Mouse (Mus musculus) stomach, embryonic 16.5 days (tissue): ENCODE measurements around the gene Ttc8. TPM values are rescaled to one million over a fixed set of nuclear protein-coding genes. Genes with fewer than 3 reads are reported as not detected.
"Not testable (repeated sequence)": the region's sequence is repeated elsewhere in the genome, so short reads cannot be mapped to it uniquely, and the experiment has no call there.

Source experiments
- ATAC-seq: fragments of 200-750 bp; cut with Nextera tagmentation; 2 replicates; pipeline ENCODE4 v1.8.0; 2017; ENCODE audit warnings: moderate number of reproducible peaks, moderate TSS enrichment; ENCODE audit not compliant: insufficient read depth, low FRiP score
- H3K27ac ChIP-seq: fragments of 300-500 bp; sonication (generic); 2 replicates; pipeline ENCODE4 v1.5.1; 2014; ENCODE audit warnings: low read length
- H3K27me3 ChIP-seq: fragments of 300-500 bp; sonication (generic); 2 replicates; pipeline ENCODE4 v1.6.1; 2014; ENCODE audit warnings: low read length, control low read depth, mixed read lengths; ENCODE audit not compliant: control insufficient read depth, insufficient read depth
- H3K36me3 ChIP-seq: fragments of 300-500 bp; sonication (generic); 2 replicates; pipeline ENCODE4 v1.6.1; 2014; ENCODE audit warnings: low read length; ENCODE audit not compliant: control insufficient read depth, insufficient read depth
- H3K4me1 ChIP-seq: fragments of 300-500 bp; sonication (generic); 2 replicates; pipeline ENCODE4 v1.6.1; 2014; ENCODE audit warnings: low read length, control low read depth, mixed read lengths; ENCODE audit not compliant: control insufficient read depth, insufficient read depth
- H3K4me2 ChIP-seq: fragments of 300-500 bp; sonication (generic); 2 replicates; pipeline ENCODE4 v1.6.1; 2014; ENCODE audit warnings: low read depth, low read length, mixed read lengths
- H3K4me3 ChIP-seq: fragments of 300-500 bp; sonication (generic); replicated peaks from 2 replicates; pipeline ENCODE4 v1.5.1; 2014; ENCODE audit warnings: mild to moderate bottlenecking, low read length
- H3K9ac ChIP-seq: fragments of 300-500 bp; sonication (generic); 2 replicates; pipeline ENCODE4 v1.6.1; 2014; ENCODE audit warnings: low read length
- H3K9me3 ChIP-seq: fragments of 300-500 bp; sonication (generic); replicated peaks from 2 replicates; pipeline ENCODE4 v1.6.1; 2016; ENCODE audit warnings: low read length, control low read depth; ENCODE audit not compliant: control insufficient read depth
- WGBS: fragments of 180-500 bp; shearing (Covaris S2); extraction: QIAGEN DNeasy Blood & Tissue Kit; methylation state at CpG from one replicate; pipeline ENCODE4 v1.1.7; 2014; 5-methylcytosine and 5-hydroxymethylcytosine counted together
- polyA plus RNA-seq: library from polyadenylated mRNA; unstranded; fragments of >200 nt; fragmentation: Nextera tagmentation; extraction: Ambion mirVana; gene quantifications from 2 replicates; pipeline ENCODE4 v1.2.1, GENCODE M21; 2015

Ttc8 gene
- polyA plus RNA-seq, 1 experiment from 2014 or later, result 22.8 TPM

- WGBS, result 1% methylated on average over 78 of the region's 101 CpGs
These were observed 19.2 kb upstream of the Ttc8 start, which contains the start of gene Eml5 for GRCm38 (mm10) chr12:98900881-98901801. TSS of gene Eml5 (minus strand) at chr12:98901484.

GRCm38 (mm10) chr12:98905466-98905865 is 14.9 kb upstream of the Ttc8 start:
- H3K9me3 ChIP-seq, result no peaks in the 10 kb centered on the region
- no peak overlapping the region for H3K9ac ChIP-seq
- 72% methylated on average over 5 of the region's 5 CpGs for WGBS
- H3K4me3 ChIP-seq, result no peak overlapping the region
- no peaks in the 10 kb centered on the region for H3K36me3 ChIP-seq
- no peaks in the 10 kb centered on the region for H3K27me3 ChIP-seq
- no peak overlapping the region for H3K4me2 ChIP-seq
- no peak overlapping the region for H3K27ac ChIP-seq
- no peak for ATAC-seq
- no peaks in the 10 kb centered on the region for H3K4me1 ChIP-seq

More at GRCm38 (mm10) chr12:98900881-98901801, 19.2 kb upstream of the Ttc8 start, which contains the start of gene Eml5:
- Histone ChIP-seq H3K9me3 (no peaks in the 10 kb centered on the region), H3K27ac (no peak within 1 kb of the TSS), H3K36me3 (no peaks in the 10 kb centered on the region), H3K9ac (peak within 1 kb of the TSS; percentile 70), H3K4me1 (no peaks in the 10 kb centered on the region), H3K4me3 (peak within 1 kb of the TSS; percentile 75), H3K4me2 (peak within 1 kb of the TSS; percentile 83), H3K27me3 (0 out of 2 replicates have a peak, but pooled peaks cover 5% of the 10 kb centered on the region)
- peak; percentile 95 for ATAC-seq

- no peaks in the 10 kb centered on the region for H3K9me3 ChIP-seq
- no peak overlapping the region for H3K4me3 ChIP-seq
- no peak for ATAC-seq
- H3K4me2 ChIP-seq, result no peak overlapping the region
- H3K4me1 ChIP-seq, result no peaks in the 10 kb centered on the region
- 62% methylated on average over 9 of the region's 9 CpGs for WGBS
- no peaks in the 10 kb centered on the region for H3K36me3 ChIP-seq
- H3K9ac ChIP-seq, result no peak overlapping the region
- H3K27me3 ChIP-seq, result no peaks in the 10 kb centered on the region
- H3K27ac ChIP-seq, result no peak overlapping the region
These were observed 10.3 kb upstream of the Ttc8 start for GRCm38 (mm10) chr12:98910096-98910495.

GRCm38 (mm10) chr12:98931174-98931573 is 10.8 kb downstream of the Ttc8 start:
- 91% methylated on average over 4 of the region's 4 CpGs for WGBS
- Histone ChIP-seq H3K4me2 (no peak overlapping the region), H3K4me1 (no peaks in the 10 kb centered on the region), H3K27me3 (no peaks in the 10 kb centered on the region), H3K27ac (no peak overlapping the region), H3K4me3 (no peak overlapping the region), H3K36me3 (no peaks in the 10 kb centered on the region), H3K9ac (no peak overlapping the region), H3K9me3 (no peaks in the 10 kb centered on the region)
- no peak for ATAC-seq

GRCm38 (mm10) chr12:98932441-98932840 is 12.1 kb downstream of the Ttc8 start:
- H3K9me3 ChIP-seq, result no peaks in the 10 kb centered on the region
- H3K9ac ChIP-seq, result no peak overlapping the region
- 85% methylated on average over 4 of the region's 4 CpGs for WGBS
- H3K36me3 ChIP-seq, result no peaks in the 10 kb centered on the region
- no peaks in the 10 kb centered on the region for H3K4me1 ChIP-seq
- no peak overlapping the region for H3K4me2 ChIP-seq
- H3K27ac ChIP-seq, result no peak overlapping the region
- no peak for ATAC-seq
- no peak overlapping the region for H3K4me3 ChIP-seq
- no peaks in the 10 kb centered on the region for H3K27me3 ChIP-seq

GRCm38 (mm10) chr12:98932856-98933255 is 12.5 kb downstream of the Ttc8 start:
- H3K4me3 ChIP-seq, result no peak overlapping the region
- 85% methylated on average over 1 of the region's 1 CpGs for WGBS
- H3K4me1 ChIP-seq, result no peaks in the 10 kb centered on the region
- no peak overlapping the region for H3K9ac ChIP-seq
- no peak for ATAC-seq
- no peaks in the 10 kb centered on the region for H3K36me3 ChIP-seq
- H3K4me2 ChIP-seq, result no peak overlapping the region
- H3K27ac ChIP-seq, result no peak overlapping the region
- H3K9me3 ChIP-seq, result no peaks in the 10 kb centered on the region
- H3K27me3 ChIP-seq, result no peaks in the 10 kb centered on the region

GRCm38 (mm10) chr12:98951295-98951694 is 30.9 kb downstream of the Ttc8 start:
- H3K9ac ChIP-seq, H3K9me3 ChIP-seq, H3K36me3 ChIP-seq, H3K4me3 ChIP-seq, ATAC-seq, H3K27ac ChIP-seq, H3K27me3 ChIP-seq, H3K4me2 ChIP-seq, H3K4me1 ChIP-seq: not testable (repeated sequence)
- 50% methylated on average over 5 of the region's 5 CpGs for WGBS

- H3K36me3 ChIP-seq, result no peaks in the 10 kb centered on the region
- no peak overlapping the region for H3K4me3 ChIP-seq
- 84% methylated on average over 2 of the region's 2 CpGs for WGBS
- no peak for ATAC-seq
- H3K27ac ChIP-seq, result no peak overlapping the region
- no peaks in the 10 kb centered on the region for H3K4me1 ChIP-seq
- no peak overlapping the region for H3K9ac ChIP-seq
- no peaks in the 10 kb centered on the region for H3K9me3 ChIP-seq
- no peaks in the 10 kb centered on the region for H3K27me3 ChIP-seq
- H3K4me2 ChIP-seq, result no peak overlapping the region
These were observed 36.6 kb downstream of the Ttc8 start for GRCm38 (mm10) chr12:98956951-98957350.

- Histone ChIP-seq H3K9ac (no peak overlapping the region), H3K27me3 (no peaks in the 10 kb centered on the region), H3K4me2 (no peak overlapping the region), H3K4me1 (no peaks in the 10 kb centered on the region), H3K4me3 (no peak overlapping the region), H3K9me3 (no peaks in the 10 kb centered on the region), H3K36me3 (no peaks in the 10 kb centered on the region), H3K27ac (no peak overlapping the region)
- ATAC-seq, result no peak
- 78% methylated on average over 11 of the region's 11 CpGs for WGBS
These were observed 37.1 kb downstream of the Ttc8 start for GRCm38 (mm10) chr12:98957455-98957854.
